Mouse (Mus musculus): ENCODE results near the gene Hba-a1.

DNA sequence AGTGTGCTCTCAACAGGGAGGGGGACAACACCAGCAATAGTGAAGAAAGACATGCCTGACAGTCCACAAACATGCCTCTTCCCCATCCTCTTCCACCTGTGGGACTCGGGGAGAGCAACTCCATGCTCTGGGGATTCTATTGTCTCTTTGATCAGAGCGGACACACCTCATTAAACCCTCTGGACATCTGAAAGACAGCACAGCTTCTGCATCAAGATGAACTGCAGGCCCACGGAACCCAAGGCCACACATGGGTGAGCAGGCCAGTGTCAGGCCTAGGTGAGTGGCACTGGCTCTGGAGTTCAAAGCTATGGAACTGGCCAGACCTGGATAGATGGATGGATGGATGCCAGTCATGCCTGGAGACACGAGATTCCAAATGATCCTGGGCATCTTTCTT lies 26.1 kb downstream of the Hba-a1 start:
- TF ChIP-seq CTCF (IDR thresholded peaks at IDR 0.05; ENCODE audit: control insufficient read depth, insufficient read depth, low read length) (no peak), POLR2A (IDR thresholded peaks at IDR 0.05; ENCODE audit: borderline replicate concordance, control insufficient read depth, low read depth, low read length) (no peak)
